Mouse (Mus musculus) olfactory bulb, adult 2 months (tissue): ENCODE measurements at regions not wholly inside any gene's neighbourhood (a gene's known extent, or its start where the extent isn't known, plus 50 kb on each side); places are given as distances from the start of the nearest gene placed in this dataset.

Experiments
- CTCF ChIP-seq: fragments of 200-500 bp; IDR thresholded peaks from 2 replicates; pipeline ENCODE4 v1.5.1; 2012; ENCODE audit warnings: low read depth, mild to moderate bottlenecking, low read length, moderate library complexity; ENCODE audit not compliant: insufficient read depth
- POLR2A ChIP-seq: fragments of 200-500 bp; IDR thresholded peaks from 2 replicates; pipeline ENCODE4 v1.6.1; 2012; ENCODE audit warnings: mild to moderate bottlenecking, low read depth, low read length, moderate library complexity; ENCODE audit not compliant: insufficient read depth

- TF ChIP-seq CTCF (no peak), POLR2A (no peak)
Observed at GRCm38 (mm10) chr13:71507956-71508401, 455.5 kb downstream of the Irx1 start.
